Mouse (Mus musculus) heart, adult 11 months (tissue): ENCODE data around the gene Rpl18.

Experiments used
- DNase-seq: peaks from one replicate; pipeline ENCODE4 v3.0.0; 2022

Rpl18 gene

GRCm38 (mm10) chr7:45715090-45715708 lies at the start of gene Rpl18:
TSS of gene Rpl18 (plus strand) at chr7:45715457.
- DNase-seq: peak; percentile 100

- no peak for DNase-seq
These were observed 49.1 kb upstream of the Rpl18 start, which contains the start of gene Fut2 for GRCm38 (mm10) chr7:45666161-45666560. TSS of gene Fut2 (minus strand) at chr7:45666394.

- DNase-seq: no peak
These were observed 47.5 kb upstream of the Rpl18 start for GRCm38 (mm10) chr7:45667761-45668160.

GRCm38 (mm10) chr7:45668921-45669320 lies 46.3 kb upstream of the Rpl18 start:
- DNase-seq: no peak

GRCm38 (mm10) chr7:45677627-45678295 lies 37.5 kb upstream of the Rpl18 start:
- DNase-seq: no peak

- no peak for DNase-seq
These were observed 36.7 kb upstream of the Rpl18 start for GRCm38 (mm10) chr7:45678513-45678912.

GRCm38 (mm10) chr7:45679966-45680621 lies 35.2 kb upstream of the Rpl18 start:
- peak; percentile 98 for DNase-seq

- DNase-seq: peak; percentile 98
These were observed 34.1 kb upstream of the Rpl18 start for GRCm38 (mm10) chr7:45681046-45681736.

- peak; percentile 98 for DNase-seq
These were observed 32.8 kb upstream of the Rpl18 start for GRCm38 (mm10) chr7:45682144-45683126.

GRCm38 (mm10) chr7:45683396-45684050 lies 31.7 kb upstream of the Rpl18 start, which contains the start of gene Ntn5:
TSS of gene Ntn5 (plus strand) at chr7:45684022.
- DNase-seq: no peak

- DNase-seq: no peak
These were observed 29.4 kb upstream of the Rpl18 start for GRCm38 (mm10) chr7:45685811-45686210.

GRCm38 (mm10) chr7:45686841-45687240 lies 28.4 kb upstream of the Rpl18 start:
- DNase-seq: no peak

- no peak for DNase-seq
These were observed 26.2 kb upstream of the Rpl18 start for GRCm38 (mm10) chr7:45689099-45689498.

- no peak for DNase-seq
These were observed 25.5 kb upstream of the Rpl18 start for GRCm38 (mm10) chr7:45689800-45690199.

- no peak for DNase-seq
These were observed 22.9 kb upstream of the Rpl18 start for GRCm38 (mm10) chr7:45692364-45692763.

GRCm38 (mm10) chr7:45693921-45694591 lies 21.2 kb upstream of the Rpl18 start, which contains the start of gene Sec1:
TSS of gene Sec1 (minus strand) at chr7:45694402.
- DNase-seq: peak; percentile 87

GRCm38 (mm10) chr7:45695098-45695497 lies 20.2 kb upstream of the Rpl18 start:
- no peak for DNase-seq

- DNase-seq: peak; percentile 89
These were observed 17.4 kb upstream of the Rpl18 start for GRCm38 (mm10) chr7:45697894-45698293.

- DNase-seq: peak; percentile 95
These were observed 15.6 kb upstream of the Rpl18 start, which contains the start of gene Car11 for GRCm38 (mm10) chr7:45699523-45700141. TSS of gene Car11 (plus strand) at chr7:45699843.
